Mouse (Mus musculus) kidney, embryonic 14.5 days (tissue): Measurements from ENCODE around the gene Osbpl7. TPM values are rescaled to one million over a fixed set of nuclear protein-coding genes. Genes with fewer than 3 reads are reported as not detected.

Experiments
- ATAC-seq: fragments of 200-750 bp; cut with Nextera tagmentation; 2 replicates; pipeline ENCODE4 v1.8.0; 2017; ENCODE audit warnings: moderate number of reproducible peaks, mild to moderate bottlenecking, moderate TSS enrichment, moderate library complexity; ENCODE audit not compliant: low FRiP score, low TSS enrichment
- H3K27ac ChIP-seq: fragments of 300-500 bp; sonication (generic); 2 replicates; pipeline ENCODE4 v1.5.1; 2014; ENCODE audit warnings: low read depth, mild to moderate bottlenecking, low read length, moderate library complexity, mixed read lengths
- H3K27me3 ChIP-seq: fragments of 300-500 bp; sonication (generic); 2 replicates; pipeline ENCODE4 v1.6.1; 2014; ENCODE audit warnings: mild to moderate bottlenecking, low read length; ENCODE audit not compliant: control insufficient read depth, insufficient read depth
- H3K36me3 ChIP-seq: fragments of 300-500 bp; sonication (generic); 2 replicates; pipeline ENCODE4 v1.6.1; 2014; ENCODE audit warnings: low read length, mixed read lengths; ENCODE audit not compliant: control insufficient read depth, insufficient read depth
- H3K4me1 ChIP-seq: fragments of 300-500 bp; sonication (generic); 2 replicates; pipeline ENCODE4 v1.6.1; 2014; ENCODE audit warnings: low read length, mixed read lengths; ENCODE audit not compliant: control insufficient read depth, insufficient read depth
- H3K4me2 ChIP-seq: fragments of 300-500 bp; sonication (generic); replicated peaks from 2 replicates; pipeline ENCODE4 v1.6.1; 2014; ENCODE audit warnings: low read depth, mild to moderate bottlenecking, low read length
- H3K4me3 ChIP-seq: fragments of 300-500 bp; sonication (generic); 2 replicates; pipeline ENCODE4 v1.5.1; 2014; ENCODE audit warnings: mild to moderate bottlenecking, low read length
- H3K9ac ChIP-seq: fragments of 300-500 bp; sonication (generic); 2 replicates; pipeline ENCODE4 v1.6.1; 2014; ENCODE audit warnings: low read depth, mild to moderate bottlenecking, low read length, moderate library complexity
- H3K9me3 ChIP-seq: fragments of 300-500 bp; sonication (generic); 2 replicates; pipeline ENCODE4 v1.6.1; 2016; ENCODE audit warnings: low read length; ENCODE audit not compliant: control insufficient read depth
- WGBS: fragments of 180-500 bp; shearing (Covaris S2); extraction: QIAGEN DNeasy Blood & Tissue Kit; methylation state at CpG from one replicate; pipeline ENCODE4 v1.1.7; 2014; 5-methylcytosine and 5-hydroxymethylcytosine counted together
- microRNA-seq: library from miRNA; unstranded; fragments of <30 nt; microRNA quantifications from one replicate; pipeline ENCODE4, GENCODE M21; 2016
- polyA plus RNA-seq: library from polyadenylated mRNA; unstranded; fragments of >200 nt; fragmentation: Nextera tagmentation; extraction: Ambion mirVana; gene quantifications from 2 replicates; pipeline ENCODE4 v1.2.1, GENCODE M21; 2014

The Osbpl7 gene
- polyA plus RNA-seq, 1 experiment from 2014 or later, result 5.1 TPM

- peak within 1 kb of the TSS; percentile 37 for H3K9ac ChIP-seq
- H3K4me1 ChIP-seq, result peaks cover 14% of the 10 kb centered on the region; the same call in 1 of the 2 replicates
- no peaks in the 10 kb centered on the region for H3K36me3 ChIP-seq
- H3K27ac ChIP-seq, result no peak within 1 kb of the TSS
- H3K9me3 ChIP-seq, result no peaks in the 10 kb centered on the region
- peaks cover 53% of the 10 kb centered on the region for H3K27me3 ChIP-seq
- H3K4me2 ChIP-seq, result peak within 1 kb of the TSS; percentile 73
- peak within 1 kb of the TSS; percentile 44 for H3K4me3 ChIP-seq
- under 1% methylated on average over 86 of the region's 87 CpGs for WGBS
- peak; percentile 33; the same call in 1 of the 2 replicates for ATAC-seq
Observed at GRCm38 (mm10) chr11:97114671-97115601, 64.5 kb downstream of the Osbpl7 start, which contains the start of gene Tbx21. Gene Tbx21, minus strand, starts transcription at chr11:97115331.

GRCm38 (mm10) chr11:97115797-97116196 lies 65.4 kb downstream of the Osbpl7 start:
- WGBS, result 6% methylated on average over 11 of the region's 11 CpGs
- H3K27ac ChIP-seq, result no peak overlapping the region
- H3K9me3 ChIP-seq, result no peaks in the 10 kb centered on the region
- no peak for ATAC-seq
- H3K36me3 ChIP-seq, result no peaks in the 10 kb centered on the region
- H3K9ac ChIP-seq, result no peak overlapping the region
- H3K27me3 ChIP-seq, result peaks cover 53% of the 10 kb centered on the region
- H3K4me3 ChIP-seq, result peak overlapping the region; percentile 44; the same call in 1 of the 2 replicates
- H3K4me1 ChIP-seq, result peaks cover 14% of the 10 kb centered on the region; the same call in 1 of the 2 replicates
- no peak overlapping the region for H3K4me2 ChIP-seq

Small RNAs within 50 kb of the gene (microRNA-seq; reads per million reads assigned to microRNA genes)
- 0.63 reads per million for gene Mir8103

Other genes starting within 250 kb of the Osbpl7 start
- gene Nfe2l1, start 220.7 kb upstream of the Osbpl7 start, polyA plus RNA-seq, result 37.3 and 43.2 TPM in 2 replicates
- 94.7 and 106 TPM in 2 replicates for gene Copz2, start 200.8 kb upstream of the Osbpl7 start, polyA plus RNA-seq
- 66.9 and 69.1 TPM in 2 replicates for gene Cdk5rap3, start 134.1 kb upstream of the Osbpl7 start, polyA plus RNA-seq
- 33.7 and 36.3 TPM in 2 replicates for gene Prr15l, start 122.5 kb upstream of the Osbpl7 start, polyA plus RNA-seq
- 17.3 and 28.0 TPM in 2 replicates for gene Pnpo, start 106.6 kb upstream of the Osbpl7 start, polyA plus RNA-seq
- 13.3 and 23.9 TPM in 2 replicates for gene Sp2, start 67.7 kb upstream of the Osbpl7 start, polyA plus RNA-seq
- gene Sp6, start 37.2 kb upstream of the Osbpl7 start, polyA plus RNA-seq, result 0.57 and 0.60 TPM in 2 replicates
- gene Scrn2, start 20.7 kb upstream of the Osbpl7 start, polyA plus RNA-seq, result 24.4 and 29.9 TPM in 2 replicates
- gene Lrrc46, start 9.2 kb upstream of the Osbpl7 start, polyA plus RNA-seq, result 1.6 and 1.7 TPM in 2 replicates
- gene Mrpl10, start 9.1 kb upstream of the Osbpl7 start, polyA plus RNA-seq, result 89.4 and 99.6 TPM in 2 replicates
- gene Tbx21, start 64.7 kb downstream of the Osbpl7 start, polyA plus RNA-seq, result 0.07 TPM in 1 of 2 replicates, not detected in the other
- gene Tbkbp1, start 100.9 kb downstream of the Osbpl7 start, polyA plus RNA-seq, result 6.0 and 6.8 TPM in 2 replicates
- 60.0 and 84.3 TPM in 2 replicates for gene Kpnb1, start 137.3 kb downstream of the Osbpl7 start, polyA plus RNA-seq
- gene Npepps, start 230.0 kb downstream of the Osbpl7 start, polyA plus RNA-seq, result 53.6 and 78.6 TPM in 2 replicates